Mouse (Mus musculus) fat pad, adult 2 months (tissue): ENCODE results near the gene Pitpnm3.
A peak's percentile ranks its signal among the peaks of the same experiment; 100 is the strongest.

Experiments
- DNase-seq: peaks from one replicate; pipeline ENCODE4 v3.0.0-alpha.2; 2011; ENCODE audit warnings: low read depth, low spot score; ENCODE audit errors: extremely low read depth

Gene Pitpnm3

GRCm38 (mm10) chr11:72136231-72136982, 829 bp upstream of the Pitpnm3 start:
- DNase-seq, result no peak

GRCm38 (mm10) chr11:72134536-72135382, 819 bp downstream of the Pitpnm3 start:
- DNase-seq, result no peak

- DNase-seq, result no peak
These were observed 2.5 kb downstream of the Pitpnm3 start for GRCm38 (mm10) chr11:72133075-72133474.

GRCm38 (mm10) chr11:72132266-72132665, 3.3 kb downstream of the Pitpnm3 start:
- DNase-seq, result peak; percentile 36

GRCm38 (mm10) chr11:72131697-72132096, 3.9 kb downstream of the Pitpnm3 start:
- DNase-seq, result no peak

- DNase-seq, result no peak
These were observed 4.7 kb downstream of the Pitpnm3 start for GRCm38 (mm10) chr11:72130905-72131304.

GRCm38 (mm10) chr11:72130472-72130871, 5.1 kb downstream of the Pitpnm3 start:
- DNase-seq, result no peak

GRCm38 (mm10) chr11:72130021-72130420, 5.6 kb downstream of the Pitpnm3 start:
- DNase-seq, result no peak

GRCm38 (mm10) chr11:72129032-72129894, 6.3 kb downstream of the Pitpnm3 start:
- DNase-seq, result no peak

GRCm38 (mm10) chr11:72127450-72128189, 8.0 kb downstream of the Pitpnm3 start:
- no peak for DNase-seq

- DNase-seq, result no peak
These were observed 9.8 kb downstream of the Pitpnm3 start for GRCm38 (mm10) chr11:72125781-72126180.

- DNase-seq, result no peak
These were observed 12.0 kb downstream of the Pitpnm3 start for GRCm38 (mm10) chr11:72123531-72123930.

GRCm38 (mm10) chr11:72120354-72120753, 15.2 kb downstream of the Pitpnm3 start:
- no peak for DNase-seq

GRCm38 (mm10) chr11:72118630-72119029, 16.9 kb downstream of the Pitpnm3 start:
- DNase-seq, result no peak

GRCm38 (mm10) chr11:72113296-72113695, 22.3 kb downstream of the Pitpnm3 start:
- DNase-seq, result no peak

GRCm38 (mm10) chr11:72110726-72111125, 24.9 kb downstream of the Pitpnm3 start:
- no peak for DNase-seq

- DNase-seq, result no peak
These were observed 31.4 kb downstream of the Pitpnm3 start for GRCm38 (mm10) chr11:72104223-72104622.

- no peak for DNase-seq
These were observed 32.0 kb downstream of the Pitpnm3 start for GRCm38 (mm10) chr11:72103530-72103929.

GRCm38 (mm10) chr11:72100996-72101395, 34.6 kb downstream of the Pitpnm3 start:
- no peak for DNase-seq

- DNase-seq, result no peak
These were observed 36.4 kb downstream of the Pitpnm3 start for GRCm38 (mm10) chr11:72099181-72099580.
